Mouse (Mus musculus): Measurements from ENCODE around the gene Arap1. TPM values are rescaled to one million over a fixed set of nuclear protein-coding genes. Genes with fewer than 3 reads are reported as not detected.

Arap1 gene
- total RNA-seq, 2 experiments from 2014 or later = 41.2 to 63.1 TPM

Other genes starting within 250 kb of the Arap1 start
- 9.8 and 14.7 TPM in 2 replicates for gene Atg16l2, start 45.8 kb upstream of the Arap1 start, total RNA-seq (2015)
- gene Atg16l2, start 45.8 kb upstream of the Arap1 start, total RNA-seq (2017) = 6.7 and 7.1 TPM in 2 replicates
- gene Stard10, start 31.0 kb upstream of the Arap1 start, total RNA-seq (2015) = 50.4 and 59.3 TPM in 2 replicates
- 23.1 and 31.2 TPM in 2 replicates for gene Stard10, start 31.0 kb upstream of the Arap1 start, total RNA-seq (2017)
- not detected in 2 replicates for gene Gm45837, start 62.8 kb downstream of the Arap1 start, total RNA-seq (2015)
- gene Gm45837, start 62.8 kb downstream of the Arap1 start, total RNA-seq (2017) = not detected in 2 replicates
- gene Pde2a, start 73.6 kb downstream of the Arap1 start, total RNA-seq (2015) = 24.1 and 25.6 TPM in 2 replicates
- gene Pde2a, start 73.6 kb downstream of the Arap1 start, total RNA-seq (2017) = 30.8 and 30.9 TPM in 2 replicates
- not detected in 2 replicates for gene Art2b, start 237.5 kb downstream of the Arap1 start, total RNA-seq (2015)
- gene Art2b, start 237.5 kb downstream of the Arap1 start, total RNA-seq (2017) = 0.08 and 0.20 TPM in 2 replicates